Mouse (Mus musculus): ENCODE data around the gene Doc2b.

Gene Doc2b

GRCm38 (mm10) chr11:75793351-75793750, 2.5 kb downstream of the Doc2b start:
- DNase-seq (ENCODE audit: low read depth, low spot score), result no peak

GRCm38 (mm10) chr11:75792535-75792934, 3.3 kb downstream of the Doc2b start:
- no peak for DNase-seq (ENCODE audit: low read depth, low spot score)

- DNase-seq (ENCODE audit: low read depth, low spot score), result no peak
Measured at GRCm38 (mm10) chr11:75785897-75786296, 10.0 kb downstream of the Doc2b start.

GRCm38 (mm10) chr11:75783799-75784198, 12.1 kb downstream of the Doc2b start:
- DNase-seq (ENCODE audit: low read depth, low spot score), result no peak

- DNase-seq (ENCODE audit: low read depth, low spot score), result peak; percentile 73
Measured at GRCm38 (mm10) chr11:75781919-75782318, 13.9 kb downstream of the Doc2b start.

- DNase-seq (ENCODE audit: low read depth, low spot score), result peak; percentile 56
Measured at GRCm38 (mm10) chr11:75775919-75776318, 19.9 kb downstream of the Doc2b start.

GRCm38 (mm10) chr11:75772562-75772961, 23.3 kb downstream of the Doc2b start:
- DNase-seq (ENCODE audit: low read depth, low spot score), result no peak

GRCm38 (mm10) chr11:75769206-75769605, 26.6 kb downstream of the Doc2b start:
- DNase-seq (ENCODE audit: low read depth, low spot score), result peak; percentile 83

GRCm38 (mm10) chr11:75768091-75768989, 27.5 kb downstream of the Doc2b start:
- DNase-seq (ENCODE audit: low read depth, low spot score), result no peak

- DNase-seq (ENCODE audit: low read depth, low spot score), result no peak
Measured at GRCm38 (mm10) chr11:75767014-75767413, 28.8 kb downstream of the Doc2b start.

GRCm38 (mm10) chr11:75765161-75765560, 30.7 kb downstream of the Doc2b start:
- DNase-seq (ENCODE audit: low read depth, low spot score), result no peak

GRCm38 (mm10) chr11:75764521-75765023, 31.3 kb downstream of the Doc2b start:
- no peak for DNase-seq (ENCODE audit: low read depth, low spot score)

- DNase-seq (ENCODE audit: low read depth, low spot score), result peak; percentile 24
Measured at GRCm38 (mm10) chr11:75762708-75763107, 33.1 kb downstream of the Doc2b start.

GRCm38 (mm10) chr11:75760785-75761184, 35.1 kb downstream of the Doc2b start:
- no peak for DNase-seq (ENCODE audit: low read depth, low spot score)

GRCm38 (mm10) chr11:75758553-75758952, 37.3 kb downstream of the Doc2b start:
- DNase-seq (ENCODE audit: low read depth, low spot score), result no peak

- no peak for DNase-seq (ENCODE audit: low read depth, low spot score)
Measured at GRCm38 (mm10) chr11:75756687-75757086, 39.2 kb downstream of the Doc2b start.

- DNase-seq (ENCODE audit: low read depth, low spot score), result no peak
Measured at GRCm38 (mm10) chr11:75751082-75751481, 44.8 kb downstream of the Doc2b start.

GRCm38 (mm10) chr11:75750537-75750936, 45.3 kb downstream of the Doc2b start:
- no peak for DNase-seq (ENCODE audit: low read depth, low spot score)

- no peak for DNase-seq (ENCODE audit: low read depth, low spot score)
Measured at GRCm38 (mm10) chr11:75744761-75745160, 51.1 kb downstream of the Doc2b start.

- DNase-seq (ENCODE audit: low read depth, low spot score), result no peak
Measured at GRCm38 (mm10) chr11:75741615-75742014, 54.2 kb downstream of the Doc2b start.

GRCm38 (mm10) chr11:75740204-75740603, 55.6 kb downstream of the Doc2b start:
- no peak for DNase-seq (ENCODE audit: low read depth, low spot score)

GRCm38 (mm10) chr11:75738477-75738821, 57.4 kb downstream of the Doc2b start:
- DNase-seq (ENCODE audit: low read depth, low spot score), result no peak

GRCm38 (mm10) chr11:75737806-75738476, 57.9 kb downstream of the Doc2b start:
- no peak for DNase-seq (ENCODE audit: low read depth, low spot score)
